Comparison of ENCODE assay signal across 7 mouse cellular contexts in the genomic region with DNA sequence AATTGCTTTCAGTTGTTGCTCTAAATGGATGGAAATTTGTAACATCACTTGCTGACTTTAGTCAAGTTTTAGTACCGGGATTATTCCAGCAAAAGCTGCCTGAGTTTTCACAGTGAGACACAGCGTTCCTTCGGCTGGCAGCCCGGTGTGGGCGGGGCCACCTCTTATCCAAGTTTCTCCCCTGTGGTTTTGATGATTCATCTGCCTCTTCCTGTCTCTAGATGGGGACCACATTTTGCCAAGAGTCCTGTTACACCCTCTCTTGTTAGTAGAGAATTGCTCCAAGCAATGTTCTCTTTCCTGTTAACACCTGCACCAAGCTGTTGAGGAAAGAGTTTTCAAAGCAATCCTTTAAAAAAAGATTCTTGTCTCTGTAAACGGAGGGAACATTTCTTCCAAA.
DNase-seq lines count a peak whose midpoint lies in the region; ATAC-seq and TF ChIP-seq lines count a peak whose summit lies in the region.

No protein-coding gene starts in this region.

- TF ChIP-seq POLR2A in CH12.LX (IDR thresholded peaks at IDR 0.05; ENCODE audit: low read depth, low read length) = no peak

- dilution Hi-C loops in CH12.LX (cut with MboI; ENCODE audit: extremely low pct_ligation_motif_present, extremely low pct_unique_long_range_greater_than_20kb, low sequenced_read_pairs) = no loop called here

- H3K27ac ChIP-seq in CH12.LX (ENCODE audit: insufficient read depth, low read depth) = no peak overlapping the region
- H3K27ac ChIP-seq in heart, embryonic 13.5 days (replicated peaks) = no peak overlapping the region

- H3K27me3 ChIP-seq in CH12.LX (replicated peaks) = no peaks in the 10 kb centered on the region
- no peaks in the 10 kb centered on the region for H3K27me3 ChIP-seq in heart, embryonic 13.5 days (replicated peaks)

- TF ChIP-seq EP300 in CH12.LX (IDR thresholded peaks at IDR 0.05; ENCODE audit: low read length) = peak; percentile 37; the same call in 1 of the 2 replicates

- H3K9ac ChIP-seq in CH12.LX (ENCODE audit: insufficient read depth, low read depth) = no peak overlapping the region
- no peak overlapping the region for H3K9ac ChIP-seq in heart, embryonic 13.5 days

- H3K4me1 ChIP-seq in CH12.LX (ENCODE audit: control insufficient read depth in 1 of 2, insufficient read depth in 2 of 2) = peaks cover 0 to 16% of the 10 kb centered on the region in 2 experiments; a peak in 1 of 4 replicates
- H3K4me1 ChIP-seq in heart, embryonic 13.5 days = peaks cover 28% of the 10 kb centered on the region

- no peaks in the 10 kb centered on the region for H3K36me3 ChIP-seq in CH12.LX (replicated peaks in 1 of 2; ENCODE audit: control insufficient read depth in 1 of 2, insufficient read depth in 1 of 2, low read length in 1 of 2)
- no peaks in the 10 kb centered on the region for H3K36me3 ChIP-seq in heart, embryonic 13.5 days

- no peaks in the 10 kb centered on the region for H3K79me2 ChIP-seq in CH12.LX (replicated peaks; ENCODE audit: control insufficient read depth, extremely low read depth, insufficient read depth, poor library complexity, severe bottlenecking)

- no peak overlapping the region for H3K4me3 ChIP-seq in CH12.LX (replicated peaks in 1 of 3; ENCODE audit: low read depth in 2 of 3, low read length in 2 of 3, poor library complexity in 1 of 3)
- no peak overlapping the region for H3K4me3 ChIP-seq in heart, embryonic 13.5 days

- TF ChIP-seq RAD21 in CH12.LX (IDR thresholded peaks at IDR 0.05; ENCODE audit: low read depth, low read length) = no peak

- peak; percentile 89 for ATAC-seq in common myeloid progenitor, adult 5-6 weeks (replicated peaks; ENCODE audit: low read depth, poor library complexity, severe bottlenecking)
- no peak for ATAC-seq in heart, embryonic 13.5 days (ENCODE audit: extremely low read depth, insufficient number of reproducible peaks, low FRiP score, low TSS enrichment)
- peak; percentile 80 for ATAC-seq in megakaryocyte, adult 5-6 weeks (ENCODE audit: poor library complexity, severe bottlenecking)

- peak overlapping the region; percentile 50; the same call in 1 of the 2 replicates for H3K4me2 ChIP-seq in CH12.LX (ENCODE audit: insufficient read depth, low read depth, poor library complexity, severe bottlenecking)
- H3K4me2 ChIP-seq in heart, embryonic 13.5 days = peak overlapping the region; percentile 22

- WGBS in heart, embryonic 13.5 days = 28% methylated on average over 6 of the region's 6 CpGs

- no peaks in the 10 kb centered on the region for H3K9me3 ChIP-seq in CH12.LX (replicated peaks; ENCODE audit: low read length)
- H3K9me3 ChIP-seq in heart, embryonic 13.5 days = no peaks in the 10 kb centered on the region

- in situ Hi-C loops in CH12.LX (cut with MboI; ENCODE audit: low pct_ligation_motif_present, low pct_unique_long_range_greater_than_20kb, low sequenced_read_pairs) = no loop called here

- TF ChIP-seq CTCF in CH12.LX (conservative IDR thresholded peaks at IDR 0.05 in 1 of 2, IDR thresholded peaks at IDR 0.05 in 1 of 2; ENCODE audit: low read depth in 2 of 2, low read length in 2 of 2) = no peak

- DNase-seq in CH12.LX (ENCODE audit: extremely low read depth) (peak; percentile 10), ZHBTc4 (ENCODE audit: low read depth, low spot score) (peak; percentile 38)
- peak; percentile 26 to 34 for DNase-seq in layer of hippocampus, postnatal 36 days
- peak; percentile 74 to 88 for DNase-seq in urinary bladder, postnatal 36 days (ENCODE audit: low spot score in 2 of 2)

TF ChIP-seq in CH12.LX, 34 proteins besides CTCF, POLR2A, EP300 and RAD21:
- no peak for TF ChIP-seq RCOR1 (conservative IDR thresholded peaks at IDR 0.05; ENCODE audit: low read depth, low read length)
- TF ChIP-seq MYC (IDR thresholded peaks at IDR 0.05; ENCODE audit: low read depth, low read length) = no peak
- no peak for TF ChIP-seq ZNF384 (IDR thresholded peaks at IDR 0.05; ENCODE audit: low read depth, low read length)
- no peak for TF ChIP-seq E2F4 (IDR thresholded peaks at IDR 0.05; ENCODE audit: insufficient replicate concordance, low read depth, low read length)
- no peak for TF ChIP-seq ELF1 (IDR thresholded peaks at IDR 0.05; ENCODE audit: low read depth, low read length)
- no peak for TF ChIP-seq MXI1 (IDR thresholded peaks at IDR 0.05; ENCODE audit: low read depth, low read length)
- TF ChIP-seq ETS1 (conservative IDR thresholded peaks at IDR 0.05; ENCODE audit: low read depth, low read length) = no peak
TF ChIP-seq in CH12.LX: peak in this region for 0.

Comparison
In these comparisons a context has a peak if more than half of its experiments do, and no peak if none do; other contexts are left out.
1. DNase-seq: peak in every context shown above with its lines; median percentile 81 in urinary bladder, postnatal 36 days; 38 in ZHBTc4; 30 in layer of hippocampus, postnatal 36 days; 10 in CH12.LX.